ENCODE assay signal across 9 mouse cellular contexts in the genomic region with DNA sequence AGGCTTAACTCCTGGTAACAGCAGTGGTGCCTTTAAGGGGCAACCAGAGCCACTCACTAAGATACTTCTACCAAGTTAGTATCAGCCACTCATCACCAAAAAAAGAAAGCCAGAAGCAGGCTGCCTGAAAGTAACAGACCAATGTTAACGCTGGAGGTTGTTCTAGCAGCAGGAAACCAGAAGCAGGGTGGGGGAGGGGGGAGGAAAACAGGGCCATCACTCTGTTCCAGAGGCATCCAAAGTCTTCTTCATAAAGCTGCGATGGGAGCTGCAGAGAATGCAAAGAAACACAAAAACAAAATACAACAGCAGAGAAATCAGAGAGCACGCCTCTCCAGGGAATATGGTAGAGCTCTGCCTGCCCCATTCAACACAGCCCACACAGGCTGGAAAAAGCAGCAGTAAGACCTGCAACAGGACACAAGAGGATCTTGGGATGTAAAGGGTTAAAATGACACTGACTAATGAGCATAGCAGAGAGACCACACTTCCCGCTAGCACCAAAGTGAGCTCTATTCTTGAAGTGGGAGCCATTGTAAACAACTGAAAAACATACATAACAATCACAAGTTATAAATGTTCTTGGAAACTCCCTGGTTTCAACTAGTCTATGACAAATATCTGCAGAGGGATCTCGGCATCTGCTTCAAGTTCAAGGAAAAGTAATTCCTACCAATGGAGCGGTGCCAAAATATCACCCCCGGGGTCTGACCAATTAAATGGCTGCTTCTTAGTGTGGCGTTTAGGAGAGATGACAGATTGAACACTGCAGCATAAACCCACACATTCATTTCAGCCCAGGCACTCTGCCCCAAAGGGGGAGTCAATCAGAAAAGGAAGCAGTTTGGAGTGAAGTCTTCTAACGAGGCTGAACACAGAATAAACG. TPM values are rescaled to one million over a fixed set of nuclear protein-coding genes. Genes with fewer than 3 reads are reported as not detected.
DNase-seq lines count a peak whose midpoint lies in the region; ATAC-seq lines count a peak whose summit lies in the region.
"Had no signal": no experiment of that assay in that cellular context is flagged by ENCODE, and none has a peak within 500 bp of the region (broad histone marks: within the 10 kb centered on the region; RNA-seq: fewer than 3 reads in every experiment).

No protein-coding gene starts in this region.

- no peak for DNase-seq in kidney, postnatal 25 days
- peak; percentile 41 to 50 for DNase-seq in right cerebral cortex, postnatal 10 days (ENCODE audit: low spot score in 2 of 2)
- no peak for DNase-seq in right cerebral cortex, postnatal 36 days (ENCODE audit: low spot score in 2 of 2)
- no peak for DNase-seq in yolk sac, embryonic 10.5 days (ENCODE audit: low spot score)
- DNase-seq in cerebellum, adult 8-10 months, result no peak
- DNase-seq: cerebellum, adult 9-11 months had no signal

- no peak overlapping the region for H3K4me3 ChIP-seq in kidney, embryonic 14.5 days (ENCODE audit: low read length)
- H3K4me3 ChIP-seq in hindbrain, embryonic 13.5 days, result 0 out of 2 replicates have a peak overlapping the region, but pooled peaks have one; percentile 8

- WGBS in kidney, embryonic 14.5 days, result 25% methylated on average over 10 of the region's 10 CpGs
- 16% methylated on average over 10 of the region's 10 CpGs for WGBS in hindbrain, embryonic 13.5 days

- no peaks in the 10 kb centered on the region for H3K27me3 ChIP-seq in kidney, embryonic 14.5 days (ENCODE audit: control insufficient read depth, insufficient read depth, low read length)
- H3K27me3 ChIP-seq in hindbrain, embryonic 13.5 days, result no peaks in the 10 kb centered on the region

- no peak overlapping the region for H3K9ac ChIP-seq in kidney, embryonic 14.5 days (ENCODE audit: low read depth, low read length)
- H3K9ac ChIP-seq in hindbrain, embryonic 13.5 days, result no peak overlapping the region

- ATAC-seq in kidney, embryonic 14.5 days (ENCODE audit: low FRiP score, low TSS enrichment), result no peak
- ATAC-seq in hindbrain, embryonic 13.5 days (ENCODE audit: low FRiP score), result peak; percentile 76
- no peak for ATAC-seq in granulocyte monocyte progenitor cell, adult 5-6 weeks (replicated peaks; ENCODE audit: poor library complexity, severe bottlenecking)

- no peaks in the 10 kb centered on the region for H3K9me3 ChIP-seq in kidney, embryonic 14.5 days (ENCODE audit: control insufficient read depth, low read length)
- H3K9me3 ChIP-seq in hindbrain, embryonic 13.5 days, result no peaks in the 10 kb centered on the region

- peaks cover 11% of the 10 kb centered on the region; the same call in 1 of the 2 replicates for H3K4me1 ChIP-seq in kidney, embryonic 14.5 days (ENCODE audit: control insufficient read depth, insufficient read depth, low read length)
- H3K4me1 ChIP-seq in hindbrain, embryonic 13.5 days (replicated peaks), result peaks cover 21% of the 10 kb centered on the region

- peak overlapping the region; percentile 24 for H3K4me2 ChIP-seq in kidney, embryonic 14.5 days (replicated peaks; ENCODE audit: low read depth, low read length)
- peak overlapping the region; percentile 34 for H3K4me2 ChIP-seq in hindbrain, embryonic 13.5 days

- no peaks in the 10 kb centered on the region for H3K36me3 ChIP-seq in kidney, embryonic 14.5 days (ENCODE audit: control insufficient read depth, insufficient read depth, low read length)
- no peaks in the 10 kb centered on the region for H3K36me3 ChIP-seq in hindbrain, embryonic 13.5 days

- H3K27ac ChIP-seq in kidney, embryonic 14.5 days (ENCODE audit: low read depth, low read length), result 0 out of 2 replicates have a peak overlapping the region, but pooled peaks have one; percentile 1
- H3K27ac ChIP-seq in hindbrain, embryonic 13.5 days, result 0 out of 2 replicates have a peak overlapping the region, but pooled peaks have one; percentile 44

RNA-seq across cellular contexts. Expression of gene Rffl, which starts 39.8 kb away (rescaled TPM):
- polyA plus RNA-seq in kidney, embryonic 14.5 days (2014; fragmentation: Nextera tagmentation; extraction: Ambion mirVana), result 13.1 and 23.5 TPM in 2 replicates
- polyA plus RNA-seq in hindbrain, embryonic 13.5 days (2015; fragmentation: Nextera tagmentation; extraction: Ambion mirVana), result 4.7 and 5.6 TPM in 2 replicates
- 26.6 and 35.3 TPM in 2 replicates for total RNA-seq in granulocyte monocyte progenitor cell, adult 5-6 weeks (2014; fragmentation: Nextera tagmentation)
- total RNA-seq in granulocyte monocyte progenitor cell, adult 5-6 weeks (2017), result 18.6 and 21.8 TPM in 2 replicates

RNA-seq across cellular contexts. Expression of gene Lig3, which starts 50.3 kb away (rescaled TPM):
- polyA plus RNA-seq in kidney, embryonic 14.5 days (2014; fragmentation: Nextera tagmentation; extraction: Ambion mirVana), result 21.9 and 40.4 TPM in 2 replicates
- 27.0 and 29.9 TPM in 2 replicates for polyA plus RNA-seq in hindbrain, embryonic 13.5 days (2015; fragmentation: Nextera tagmentation; extraction: Ambion mirVana)
- 41.2 and 42.0 TPM in 2 replicates for total RNA-seq in granulocyte monocyte progenitor cell, adult 5-6 weeks (2014; fragmentation: Nextera tagmentation)
- 36.5 and 57.2 TPM in 2 replicates for total RNA-seq in granulocyte monocyte progenitor cell, adult 5-6 weeks (2017)

RNA-seq across cellular contexts. Expression of gene Rad51d, which starts 59.2 kb away (rescaled TPM):
- 8.8 and 11.5 TPM in 2 replicates for polyA plus RNA-seq in kidney, embryonic 14.5 days (2014; fragmentation: Nextera tagmentation; extraction: Ambion mirVana)
- 12.3 and 13.4 TPM in 2 replicates for polyA plus RNA-seq in hindbrain, embryonic 13.5 days (2015; fragmentation: Nextera tagmentation; extraction: Ambion mirVana)
- 11.5 and 24.9 TPM in 2 replicates for total RNA-seq in granulocyte monocyte progenitor cell, adult 5-6 weeks (2014; fragmentation: Nextera tagmentation)
- total RNA-seq in granulocyte monocyte progenitor cell, adult 5-6 weeks (2017), result 15.3 and 18.2 TPM in 2 replicates

Comparison
In these comparisons a context has a peak if more than half of its experiments do, and no peak if none do; other contexts are left out.
1. DNase-seq: peak in right cerebral cortex, postnatal 10 days (2 of 2); none in kidney, postnatal 25 days (0 of 2), right cerebral cortex, postnatal 36 days (0 of 2), yolk sac, embryonic 10.5 days (single experiment) and cerebellum, adult 8-10 months (single experiment).